Mouse (Mus musculus): ENCODE measurements around the gene Myo1h. TPM values are rescaled to one million over a fixed set of nuclear protein-coding genes. Genes with fewer than 3 reads are reported as not detected.
A peak's percentile ranks its signal among the peaks of the same experiment; 100 is the strongest.

Myo1h gene
- polyA plus RNA-seq, 1 experiment from 2014 or later = 3.8 TPM

- WGBS = 29% methylated on average over 8 of the region's 8 CpGs
- TF ChIP-seq CTCF (IDR thresholded peaks at IDR 0.05; ENCODE audit: low read depth) (no peak), EP300 (optimal IDR thresholded peaks at IDR 0.05) (no peak)
- Histone ChIP-seq H3K27ac (replicated peaks) (no peak overlapping the region), H3K9me3 (ENCODE audit: control insufficient read depth, low read length) (no peaks in the 10 kb centered on the region), H3K4me2 (replicated peaks; ENCODE audit: low read depth) (no peak overlapping the region), H3K4me3 (ENCODE audit: low read depth, low read length) (no peak overlapping the region), H3K4me1 (replicated peaks; ENCODE audit: control insufficient read depth, insufficient read depth) (no peaks in the 10 kb centered on the region), H3K27me3 (ENCODE audit: control insufficient read depth, insufficient read depth, low read length) (peaks cover 8% of the 10 kb centered on the region), H3K9ac (ENCODE audit: low read length) (no peak overlapping the region), H3K36me3 (ENCODE audit: control insufficient read depth, insufficient read depth, low read length) (no peaks in the 10 kb centered on the region)
- DNase-seq (ENCODE audit: low spot score) (no peak), ATAC-seq (ENCODE audit: low FRiP score, low TSS enrichment) (no peak)
Measured at GRCm38 (mm10) chr5:114275339-114275738, 13.6 kb upstream of the Myo1h start.

GRCm38 (mm10) chr5:114275991-114276390 lies 13.0 kb upstream of the Myo1h start:
- Histone ChIP-seq H3K9me3 (ENCODE audit: control insufficient read depth, low read length) (no peaks in the 10 kb centered on the region), H3K27me3 (ENCODE audit: control insufficient read depth, insufficient read depth, low read length) (peaks cover 8% of the 10 kb centered on the region), H3K9ac (ENCODE audit: low read length) (no peak overlapping the region), H3K36me3 (ENCODE audit: control insufficient read depth, insufficient read depth, low read length) (no peaks in the 10 kb centered on the region), H3K27ac (replicated peaks) (no peak overlapping the region), H3K4me1 (replicated peaks; ENCODE audit: control insufficient read depth, insufficient read depth) (no peaks in the 10 kb centered on the region), H3K4me2 (replicated peaks; ENCODE audit: low read depth) (no peak overlapping the region), H3K4me3 (ENCODE audit: low read depth, low read length) (no peak overlapping the region)
- ATAC-seq (ENCODE audit: low FRiP score, low TSS enrichment) (no peak), DNase-seq (ENCODE audit: low spot score) (no peak)
- WGBS = 32% methylated on average over 16 of the region's 16 CpGs
- TF ChIP-seq CTCF (IDR thresholded peaks at IDR 0.05; ENCODE audit: low read depth) = no peak
- no peak for TF ChIP-seq EP300 (optimal IDR thresholded peaks at IDR 0.05)

GRCm38 (mm10) chr5:114279382-114280143 lies 9.4 kb upstream of the Myo1h start:
- no peak overlapping the region for H3K4me2 ChIP-seq (replicated peaks; ENCODE audit: low read depth)
- 45% methylated on average over 12 of the region's 12 CpGs for WGBS
- ATAC-seq (ENCODE audit: low FRiP score, low TSS enrichment) (no peak), DNase-seq (ENCODE audit: low spot score) (no peak)
- H3K4me1 ChIP-seq (replicated peaks; ENCODE audit: control insufficient read depth, insufficient read depth) = no peaks in the 10 kb centered on the region
- H3K36me3 ChIP-seq (ENCODE audit: control insufficient read depth, insufficient read depth, low read length) = no peaks in the 10 kb centered on the region
- no peak overlapping the region for H3K4me3 ChIP-seq (ENCODE audit: low read depth, low read length)
- no peak overlapping the region for H3K9ac ChIP-seq (ENCODE audit: low read length)
- H3K27ac ChIP-seq (replicated peaks) = no peak overlapping the region
- H3K27me3 ChIP-seq (ENCODE audit: control insufficient read depth, insufficient read depth, low read length) = no peaks in the 10 kb centered on the region; the same call in 1 of the 2 replicates
- H3K9me3 ChIP-seq (ENCODE audit: control insufficient read depth, low read length) = no peaks in the 10 kb centered on the region
- TF ChIP-seq CTCF (IDR thresholded peaks at IDR 0.05; ENCODE audit: low read depth) = no peak
- TF ChIP-seq EP300 (optimal IDR thresholded peaks at IDR 0.05) = no peak

GRCm38 (mm10) chr5:114282346-114282745 lies 6.6 kb upstream of the Myo1h start:
- H3K4me3 ChIP-seq (ENCODE audit: low read depth, low read length) = no peak overlapping the region
- no peaks in the 10 kb centered on the region for H3K4me1 ChIP-seq (replicated peaks; ENCODE audit: control insufficient read depth, insufficient read depth)
- TF ChIP-seq CTCF (IDR thresholded peaks at IDR 0.05; ENCODE audit: low read depth) = no peak
- TF ChIP-seq EP300 (optimal IDR thresholded peaks at IDR 0.05) = no peak
- H3K27me3 ChIP-seq (ENCODE audit: control insufficient read depth, insufficient read depth, low read length) = no peaks in the 10 kb centered on the region; the same call in 1 of the 2 replicates
- no peak overlapping the region for H3K27ac ChIP-seq (replicated peaks)
- no peak overlapping the region for H3K4me2 ChIP-seq (replicated peaks; ENCODE audit: low read depth)
- H3K36me3 ChIP-seq (ENCODE audit: control insufficient read depth, insufficient read depth, low read length) = no peaks in the 10 kb centered on the region
- WGBS = 37% methylated on average over 6 of the region's 6 CpGs
- ATAC-seq (ENCODE audit: low FRiP score, low TSS enrichment) (no peak), DNase-seq (ENCODE audit: low spot score) (no peak)
- H3K9me3 ChIP-seq (ENCODE audit: control insufficient read depth, low read length) = no peaks in the 10 kb centered on the region
- no peak overlapping the region for H3K9ac ChIP-seq (ENCODE audit: low read length)

- 76% methylated on average over 13 of the region's 13 CpGs for WGBS
- ATAC-seq (ENCODE audit: low FRiP score, low TSS enrichment) = 0 out of 2 replicates have a peak, but pooled peaks have one; percentile 45
Measured at GRCm38 (mm10) chr5:114284604-114285397, 4.2 kb upstream of the Myo1h start.

GRCm38 (mm10) chr5:114285398-114285700 lies 3.6 kb upstream of the Myo1h start:
- DNase-seq (ENCODE audit: low spot score) (no peak), ATAC-seq (ENCODE audit: low FRiP score, low TSS enrichment) (no peak)
- TF ChIP-seq CTCF (IDR thresholded peaks at IDR 0.05; ENCODE audit: low read depth) (no peak), EP300 (optimal IDR thresholded peaks at IDR 0.05) (no peak)
- Histone ChIP-seq H3K9ac (ENCODE audit: low read length) (no peak overlapping the region), H3K9me3 (ENCODE audit: control insufficient read depth, low read length) (no peaks in the 10 kb centered on the region), H3K27me3 (ENCODE audit: control insufficient read depth, insufficient read depth, low read length) (no peaks in the 10 kb centered on the region), H3K27ac (replicated peaks) (no peak overlapping the region), H3K4me2 (replicated peaks; ENCODE audit: low read depth) (no peak overlapping the region), H3K4me3 (ENCODE audit: low read depth, low read length) (no peak overlapping the region), H3K4me1 (replicated peaks; ENCODE audit: control insufficient read depth, insufficient read depth) (no peaks in the 10 kb centered on the region), H3K36me3 (ENCODE audit: control insufficient read depth, insufficient read depth, low read length) (no peaks in the 10 kb centered on the region)
- WGBS = 84% methylated on average over 3 of the region's 3 CpGs

More at GRCm38 (mm10) chr5:114284604-114285397, 4.2 kb upstream of the Myo1h start:
- no peak overlapping the region for H3K27ac ChIP-seq (replicated peaks)
- no peaks in the 10 kb centered on the region for H3K27me3 ChIP-seq (ENCODE audit: control insufficient read depth, insufficient read depth, low read length)
- TF ChIP-seq EP300 (optimal IDR thresholded peaks at IDR 0.05) (no peak), CTCF (IDR thresholded peaks at IDR 0.05; ENCODE audit: low read depth) (no peak)
- no peak for DNase-seq (ENCODE audit: low spot score)
- H3K36me3 ChIP-seq (ENCODE audit: control insufficient read depth, insufficient read depth, low read length) = no peaks in the 10 kb centered on the region
- H3K9me3 ChIP-seq (ENCODE audit: control insufficient read depth, low read length) = no peaks in the 10 kb centered on the region
- no peak overlapping the region for H3K4me2 ChIP-seq (replicated peaks; ENCODE audit: low read depth)
- H3K9ac ChIP-seq (ENCODE audit: low read length) = no peak overlapping the region
- H3K4me1 ChIP-seq (replicated peaks; ENCODE audit: control insufficient read depth, insufficient read depth) = no peaks in the 10 kb centered on the region
- no peak overlapping the region for H3K4me3 ChIP-seq (ENCODE audit: low read depth, low read length)
